In the genomic region with DNA sequence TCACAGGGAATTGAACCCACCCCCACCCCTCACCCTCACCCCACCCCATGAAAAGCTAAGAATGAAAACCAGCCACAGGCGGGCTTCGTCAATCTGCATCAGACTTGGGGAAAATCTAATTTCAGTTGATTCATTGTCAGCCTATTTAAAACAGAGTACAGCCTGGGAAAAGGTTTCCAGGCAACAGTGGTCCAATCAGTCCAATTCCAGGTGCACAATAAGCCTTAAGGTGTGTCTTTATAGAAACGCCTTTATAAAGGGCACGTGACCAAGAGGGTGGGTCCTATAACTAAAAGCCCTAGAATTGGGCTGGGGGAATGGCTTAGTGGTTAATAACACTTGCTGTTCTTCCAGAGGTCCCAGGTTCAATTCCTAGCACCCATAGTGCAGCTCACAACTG, we compare ENCODE assay signal across 34 mouse cellular contexts. TPM values are rescaled to one million over a fixed set of nuclear protein-coding genes. Genes with fewer than 3 reads are reported as not detected.
A peak's percentile ranks its signal among the peaks of the same experiment; 100 is the strongest.
DNase-seq lines count a peak whose midpoint lies in the region; ATAC-seq and TF ChIP-seq lines count a peak whose summit lies in the region.
"Had no signal": no experiment of that assay in that cellular context is flagged by ENCODE, and none has a peak within 500 bp of the region (broad histone marks: within the 10 kb centered on the region; RNA-seq: fewer than 3 reads in every experiment).

No protein-coding gene starts in this region.

- TF ChIP-seq POLR2A in MEL (IDR thresholded peaks at IDR 0.05; ENCODE audit: control insufficient read depth in 1 of 2, insufficient read depth in 1 of 2, low read depth in 1 of 2, low read length in 2 of 2, poor library complexity in 1 of 2) (no peak), myocyte (IDR thresholded peaks at IDR 0.05; ENCODE audit: insufficient read length, low read depth) (no peak)

- H3K9ac ChIP-seq in kidney, postnatal 0 days (ENCODE audit: low read depth, low read length): no peak overlapping the region
- no peak overlapping the region for H3K9ac ChIP-seq in kidney, embryonic 16.5 days (replicated peaks; ENCODE audit: low read length)
- H3K9ac ChIP-seq in MEL (ENCODE audit: control insufficient read depth, low read depth, low read length, poor library complexity, severe bottlenecking): no peak overlapping the region
- no peak overlapping the region for H3K9ac ChIP-seq in hindbrain, embryonic 14.5 days
- H3K9ac ChIP-seq: embryonic facial prominence, embryonic 13.5 days; forebrain, embryonic 12.5 days; heart, embryonic 12.5 days; heart, embryonic 15.5 days; hindbrain, embryonic 13.5 days had no signal

- no peaks in the 10 kb centered on the region for H3K4me1 ChIP-seq in kidney, postnatal 0 days (replicated peaks; ENCODE audit: insufficient read depth, low read length)
- H3K4me1 ChIP-seq in kidney, embryonic 16.5 days (ENCODE audit: insufficient read depth, low read length): peaks cover 3% of the 10 kb centered on the region; the same call in 1 of the 2 replicates
- no peaks in the 10 kb centered on the region for H3K4me1 ChIP-seq in MEL (ENCODE audit: control insufficient read depth in 1 of 2, insufficient read depth in 2 of 2, low read length in 2 of 2)
- no peaks in the 10 kb centered on the region for H3K4me1 ChIP-seq in hindbrain, embryonic 14.5 days (replicated peaks; ENCODE audit: control insufficient read depth, insufficient read depth, low read length)
- H3K4me1 ChIP-seq: heart, embryonic 12.5 days had no signal

- ATAC-seq in kidney, postnatal 0 days (replicated peaks; ENCODE audit: low FRiP score, low read depth): no peak
- no peak for ATAC-seq in kidney, embryonic 16.5 days (ENCODE audit: low FRiP score, low TSS enrichment)
- ATAC-seq in hindbrain, embryonic 14.5 days (ENCODE audit: low FRiP score): no peak
- ATAC-seq: forebrain, embryonic 16.5 days; hindbrain, postnatal 0 days; inflammation-experienced regulatory T-cells, adult 6 months; intestine, postnatal 0 days had no signal

- no peaks in the 10 kb centered on the region for H3K9me3 ChIP-seq in kidney, postnatal 0 days (replicated peaks; ENCODE audit: low read length)
- H3K9me3 ChIP-seq in kidney, embryonic 16.5 days (ENCODE audit: low read length): no peaks in the 10 kb centered on the region
- no peaks in the 10 kb centered on the region for H3K9me3 ChIP-seq in MEL (replicated peaks; ENCODE audit: insufficient read depth, low read length)
- no peaks in the 10 kb centered on the region for H3K9me3 ChIP-seq in hindbrain, embryonic 14.5 days (ENCODE audit: control insufficient read depth, low read length)
- H3K9me3 ChIP-seq: embryonic facial prominence, embryonic 10.5 days; embryonic facial prominence, embryonic 13.5 days; forebrain, embryonic 12.5 days; heart, embryonic 12.5 days; heart, embryonic 15.5 days; hindbrain, embryonic 10.5 days; hindbrain, embryonic 13.5 days had no signal

- peak overlapping the region; percentile 13; the same call in 1 of the 2 replicates for H3K27ac ChIP-seq in kidney, postnatal 0 days
- H3K27ac ChIP-seq in kidney, embryonic 16.5 days (ENCODE audit: low read length): no peak overlapping the region
- no peak overlapping the region for H3K27ac ChIP-seq in MEL (ENCODE audit: control insufficient read depth, low read depth, low read length)
- H3K27ac ChIP-seq in hindbrain, embryonic 14.5 days: no peak overlapping the region
- H3K27ac ChIP-seq: embryonic facial prominence, embryonic 10.5 days; embryonic facial prominence, embryonic 13.5 days; forebrain, embryonic 12.5 days; gastrocnemius, adult 2 months; heart, embryonic 15.5 days; hindbrain, embryonic 10.5 days; hindbrain, embryonic 13.5 days; hindbrain, postnatal 0 days had no signal

- TF ChIP-seq CTCF in kidney, postnatal 0 days (IDR thresholded peaks at IDR 0.05; ENCODE audit: low read depth): no peak
- TF ChIP-seq CTCF in MEL (IDR thresholded peaks at IDR 0.05 in 2 of 3, conservative IDR thresholded peaks at IDR 0.05 in 1 of 3; ENCODE audit: control insufficient read depth in 1 of 3, insufficient read depth in 1 of 3, low read depth in 2 of 3, low read length in 3 of 3, poor library complexity in 1 of 3, severe bottlenecking in 1 of 3): no peak

- H3K79me2 ChIP-seq in MEL (ENCODE audit: control insufficient read depth, insufficient read depth, low read length, poor library complexity): no peaks in the 10 kb centered on the region
- no peaks in the 10 kb centered on the region for H3K79me2 ChIP-seq in myocyte (ENCODE audit: control insufficient read depth, insufficient read depth)

- no peak for TF ChIP-seq RAD21 in MEL (IDR thresholded peaks at IDR 0.05; ENCODE audit: low read depth, low read length)

- TF ChIP-seq EP300 in MEL (IDR thresholded peaks at IDR 0.05; ENCODE audit: low read depth in 1 of 2, low read length in 2 of 2): no peak

- no peak for DNase-seq in kidney, postnatal 0 days (ENCODE audit: low spot score)
- no peak for DNase-seq in MEL (ENCODE audit: low read depth, low spot score)
- DNase-seq in hindbrain, embryonic 14.5 days (ENCODE audit: low spot score): no peak
- DNase-seq in urinary bladder, postnatal 4 days (ENCODE audit: low spot score in 2 of 2): no peak
- DNase-seq: adrenal gland, adult 2 months; adrenal gland, postnatal 14 days; B cell, adult 2 months; cerebellum, adult 11 months; cerebellum, adult 2 months; cerebellum, adult 9-11 months; cerebellum, postnatal 25 days; embryo, embryonic 11 days; gastrocnemius, adult 2 months; gastrocnemius, postnatal 25 days; heart, adult 18-20 months; heart, postnatal 10 days; heart, postnatal 36 days had no signal

- H3K4me2 ChIP-seq in kidney, postnatal 0 days (ENCODE audit: low read length): no peak overlapping the region
- H3K4me2 ChIP-seq in kidney, embryonic 16.5 days (replicated peaks; ENCODE audit: low read depth, low read length): no peak overlapping the region
- H3K4me2 ChIP-seq in myocyte (ENCODE audit: low read depth): no peak overlapping the region
- no peak overlapping the region for H3K4me2 ChIP-seq in hindbrain, embryonic 14.5 days (replicated peaks)
- H3K4me2 ChIP-seq: embryonic facial prominence, embryonic 13.5 days; forebrain, embryonic 12.5 days; heart, embryonic 12.5 days; heart, embryonic 15.5 days; hindbrain, embryonic 13.5 days had no signal

- 75% methylated on average over 4 of the region's 4 CpGs for WGBS in kidney, postnatal 0 days
- 66% methylated on average over 4 of the region's 4 CpGs for WGBS in kidney, embryonic 16.5 days
- WGBS in hindbrain, embryonic 14.5 days: 62% methylated on average over 4 of the region's 4 CpGs

- H3K27me3 ChIP-seq in kidney, postnatal 0 days (ENCODE audit: insufficient read depth, low read length): no peaks in the 10 kb centered on the region
- no peaks in the 10 kb centered on the region for H3K27me3 ChIP-seq in kidney, embryonic 16.5 days (ENCODE audit: insufficient read depth, low read length)
- no peaks in the 10 kb centered on the region; a peak in 1 of 4 replicates for H3K27me3 ChIP-seq in MEL (ENCODE audit: control insufficient read depth in 1 of 2, insufficient read depth in 2 of 2, low read length in 2 of 2)
- H3K27me3 ChIP-seq in myocyte (ENCODE audit: control insufficient read depth, insufficient read depth, insufficient read length): peaks cover 39% of the 10 kb centered on the region
- H3K27me3 ChIP-seq in hindbrain, embryonic 14.5 days (ENCODE audit: control insufficient read depth, insufficient read depth, low read length): no peaks in the 10 kb centered on the region
- H3K27me3 ChIP-seq: heart, embryonic 15.5 days; hindbrain, embryonic 13.5 days had no signal

- no peaks in the 10 kb centered on the region for H3K36me3 ChIP-seq in kidney, postnatal 0 days (ENCODE audit: insufficient read depth, low read length)
- H3K36me3 ChIP-seq in kidney, embryonic 16.5 days (ENCODE audit: insufficient read depth, low read length): no peaks in the 10 kb centered on the region
- H3K36me3 ChIP-seq in MEL (ENCODE audit: control insufficient read depth in 1 of 2, insufficient read depth in 2 of 2, low read length in 2 of 2): no peaks in the 10 kb centered on the region
- no peaks in the 10 kb centered on the region for H3K36me3 ChIP-seq in myocyte (ENCODE audit: control insufficient read depth, insufficient read depth)
- no peaks in the 10 kb centered on the region for H3K36me3 ChIP-seq in hindbrain, embryonic 14.5 days (replicated peaks; ENCODE audit: control insufficient read depth, insufficient read depth)
- H3K36me3 ChIP-seq: embryonic facial prominence, embryonic 10.5 days; embryonic facial prominence, embryonic 13.5 days; forebrain, embryonic 12.5 days; heart, embryonic 12.5 days; heart, embryonic 15.5 days; hindbrain, embryonic 10.5 days; hindbrain, embryonic 13.5 days had no signal

- H3ac ChIP-seq in myocyte (ENCODE audit: control insufficient read depth, insufficient read length): no peak overlapping the region

- H3K4me3 ChIP-seq in kidney, postnatal 0 days (replicated peaks; ENCODE audit: low read depth, low read length): no peak overlapping the region
- no peak overlapping the region for H3K4me3 ChIP-seq in kidney, embryonic 16.5 days (ENCODE audit: low read length)
- H3K4me3 ChIP-seq in MEL (ENCODE audit: control insufficient read depth in 1 of 2, insufficient read depth in 1 of 2, low read depth in 2 of 2, low read length in 2 of 2) (no peak overlapping the region), myocyte (no peak overlapping the region)
- no peak overlapping the region for H3K4me3 ChIP-seq in hindbrain, embryonic 14.5 days (replicated peaks; ENCODE audit: low read length)
- H3K4me3 ChIP-seq: embryonic facial prominence, embryonic 10.5 days; embryonic facial prominence, embryonic 13.5 days; erythroblast, embryonic 14.5 days; forebrain, embryonic 12.5 days; gastrocnemius, adult 2 months; heart, embryonic 12.5 days; heart, embryonic 15.5 days; hindbrain, embryonic 10.5 days; hindbrain, embryonic 13.5 days had no signal

RNA-seq across cellular contexts. Expression of gene Ccdc113, which starts 1.7 kb away (rescaled TPM):
- 1.5 and 2.2 TPM in 2 replicates for polyA plus RNA-seq in kidney, postnatal 0 days (2015; fragmentation: Nextera tagmentation; extraction: Ambion mirVana)
- 1.2 TPM in 2 replicates for polyA plus RNA-seq in kidney, embryonic 16.5 days (2015; fragmentation: Nextera tagmentation; extraction: Ambion mirVana)
- not detected in 2 replicates for total RNA-seq in MEL (2012; rRNA removed)
- polyA plus RNA-seq in MEL (2012; ENCODE audit: insufficient read depth in 1 of 2, insufficient read length in 2 of 2, low read depth in 1 of 2, low replicate concordance in 2 of 2, missing spikeins in 1 of 2): not detected
- not detected for polyA plus RNA-seq in myocyte (2012; fragmentation: generic; extraction: Trizol)
- 3.1 and 3.4 TPM in 2 replicates for polyA plus RNA-seq in hindbrain, embryonic 14.5 days (2014; fragmentation: Nextera tagmentation; extraction: Ambion mirVana)
- total RNA-seq: CH12.LX; common myeloid progenitor, adult 5-6 weeks; gastrocnemius, adult 2 months; gastrocnemius, postnatal 25 days; heart, postnatal 36 days had no signal
- polyA plus RNA-seq: adrenal gland, adult 2 months; erythroblast, embryonic 14.5 days; inflammation-experienced regulatory T-cells, adult 6 months had no signal

RNA-seq across cellular contexts. Expression of gene Csnk2a2, which starts 42.4 kb away (rescaled TPM):
- 9.5 and 11.2 TPM in 2 replicates for polyA plus RNA-seq in kidney, postnatal 0 days (2015; fragmentation: Nextera tagmentation; extraction: Ambion mirVana)
- 8.0 and 8.7 TPM in 2 replicates for polyA plus RNA-seq in kidney, embryonic 16.5 days (2015; fragmentation: Nextera tagmentation; extraction: Ambion mirVana)
- total RNA-seq in MEL (2012; rRNA removed): 42.3 and 44.0 TPM in 2 replicates
- polyA plus RNA-seq in MEL (2012; ENCODE audit: insufficient read depth in 1 of 2, insufficient read length in 2 of 2, low read depth in 1 of 2, low replicate concordance in 2 of 2, missing spikeins in 1 of 2): 100 to 1,000 TPM in 1 of 2 experiments, not detected in 1; 121 TPM
- 51.9 TPM for polyA plus RNA-seq in myocyte (2012; fragmentation: generic; extraction: Trizol)
- 15.8 and 16.1 TPM in 2 replicates for polyA plus RNA-seq in hindbrain, embryonic 14.5 days (2014; fragmentation: Nextera tagmentation; extraction: Ambion mirVana)

RNA-seq across cellular contexts. Expression of gene Prss54, which starts 43.9 kb away (rescaled TPM):
- polyA plus RNA-seq in kidney, postnatal 0 days (2015; fragmentation: Nextera tagmentation; extraction: Ambion mirVana): not detected in 2 replicates
- polyA plus RNA-seq in kidney, embryonic 16.5 days (2015; fragmentation: Nextera tagmentation; extraction: Ambion mirVana): not detected in 2 replicates
- not detected in 2 replicates for total RNA-seq in MEL (2012; rRNA removed)
- polyA plus RNA-seq in MEL (2012; ENCODE audit: insufficient read depth in 1 of 2, insufficient read length in 2 of 2, low read depth in 1 of 2, low replicate concordance in 2 of 2, missing spikeins in 1 of 2): not detected
- polyA plus RNA-seq in myocyte (2012; fragmentation: generic; extraction: Trizol): not detected
- polyA plus RNA-seq in hindbrain, embryonic 14.5 days (2014; fragmentation: Nextera tagmentation; extraction: Ambion mirVana): not detected in 2 replicates
- total RNA-seq: adrenal gland, adult 2 months; adrenal gland, postnatal 14 days; adrenal gland, postnatal 4 days; CH12.LX; common myeloid progenitor, adult 5-6 weeks; gastrocnemius, adult 2 months; gastrocnemius, postnatal 25 days; heart, adult 18-20 months; heart, postnatal 10 days; heart, postnatal 36 days; hindbrain, postnatal 0 days had no signal
- polyA plus RNA-seq: adrenal gland, adult 2 months; cerebellum, adult 2 months; embryonic facial prominence, embryonic 10.5 days; embryonic facial prominence, embryonic 13.5 days; erythroblast, embryonic 14.5 days; forebrain, embryonic 12.5 days; forebrain, embryonic 16.5 days; heart, embryonic 12.5 days; heart, embryonic 15.5 days; hindbrain, embryonic 10.5 days; hindbrain, embryonic 13.5 days; hindbrain, postnatal 0 days; inflammation-experienced regulatory T-cells, adult 6 months; intestine, postnatal 0 days had no signal
